Mouse (Mus musculus) T-helper 17 cell (primary cell): ENCODE data around the gene Csnk2a2.

Experiments
- in situ Hi-C, 2 experiments: fragments of 300-600 bp; cut with MboI, MseI; formaldehyde crosslinking; loops; 1 replicate in 1 of 2; 2 replicates in 1 of 2; pipeline ENCODE4 v1.15.1; 2025; ENCODE audit warnings: high pct_unique_total_duplicates in 2 of 2

Gene Csnk2a2

DNA sequence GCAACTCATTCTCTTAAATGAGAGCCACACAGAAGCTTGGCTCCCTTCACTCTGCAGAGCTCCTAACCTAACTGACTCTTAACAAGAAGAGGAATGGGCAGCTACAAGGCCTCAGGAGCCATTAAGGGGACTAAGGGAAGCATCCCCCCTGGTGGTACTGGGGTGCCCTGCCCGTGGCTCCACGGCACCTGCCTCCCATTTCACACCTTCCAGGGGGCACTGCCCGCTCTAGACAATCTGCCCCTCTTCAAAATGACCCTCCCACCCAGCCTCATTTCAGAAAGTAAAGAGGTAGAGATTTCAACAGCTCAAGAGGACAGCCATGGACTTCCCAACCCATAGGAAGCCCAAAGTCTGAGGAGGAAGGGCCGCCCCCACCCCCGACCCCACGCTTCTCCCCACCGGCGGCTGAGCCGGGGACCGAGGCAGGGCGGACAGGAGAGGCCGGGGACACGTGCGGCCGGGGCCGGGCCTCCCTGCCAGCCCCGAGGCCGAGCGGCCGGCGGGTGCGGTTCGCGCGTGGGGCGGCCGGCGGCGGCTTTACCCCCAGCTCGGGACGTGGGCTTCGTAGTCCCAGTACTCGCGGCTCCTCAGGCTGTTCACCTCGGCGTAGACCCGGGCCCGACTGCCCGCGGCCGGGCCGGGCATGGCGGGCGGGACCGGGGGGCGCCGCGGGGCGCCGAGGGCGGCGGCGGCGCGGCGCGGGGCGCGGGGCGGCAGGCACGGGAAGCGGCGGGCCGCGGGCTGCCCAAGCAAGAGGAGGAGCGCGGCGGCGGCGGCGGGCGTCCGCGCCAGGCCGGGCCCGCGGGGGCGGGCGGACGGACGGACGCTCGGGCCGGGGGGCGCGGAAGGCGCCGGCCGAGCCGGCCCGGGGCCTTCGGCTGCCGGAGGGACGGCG is 1.8 kb downstream of the Csnk2a2 start:
- in situ Hi-C loops: no loop called here

- in situ Hi-C loops: loop anchor here in 1 of 2 experiments (25.0 kb wide), 1 partner anchor 267 kb away; no protein-coding TSS in a partner anchor
These were observed 19.8 kb downstream of the Csnk2a2 start for GRCm38 (mm10) chr8:95470008-95470407.

DNA sequence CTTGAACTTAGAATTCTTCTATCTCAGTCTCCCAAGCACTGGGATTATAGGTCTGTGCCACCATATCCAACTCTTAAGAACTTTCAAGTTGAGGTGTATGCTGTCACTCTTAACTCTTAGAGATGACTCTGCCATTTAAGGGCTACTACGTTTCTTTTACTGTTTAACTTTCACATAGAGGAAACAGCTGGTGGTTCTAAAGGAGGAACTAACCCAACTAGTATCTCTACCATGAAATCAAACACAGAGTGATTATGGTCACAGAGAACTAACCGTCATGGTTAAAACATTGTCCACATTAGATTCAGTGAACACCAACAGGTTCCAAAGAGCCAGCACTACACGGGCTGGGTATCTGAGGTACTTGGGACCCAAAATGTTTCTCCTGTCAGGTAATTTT is 20.8 kb downstream of the Csnk2a2 start:
- in situ Hi-C loops: loop anchor here (10.0 to 25.0 kb wide), 2 partner anchors 266 to 268 kb away; no protein-coding TSS in a partner anchor

DNA sequence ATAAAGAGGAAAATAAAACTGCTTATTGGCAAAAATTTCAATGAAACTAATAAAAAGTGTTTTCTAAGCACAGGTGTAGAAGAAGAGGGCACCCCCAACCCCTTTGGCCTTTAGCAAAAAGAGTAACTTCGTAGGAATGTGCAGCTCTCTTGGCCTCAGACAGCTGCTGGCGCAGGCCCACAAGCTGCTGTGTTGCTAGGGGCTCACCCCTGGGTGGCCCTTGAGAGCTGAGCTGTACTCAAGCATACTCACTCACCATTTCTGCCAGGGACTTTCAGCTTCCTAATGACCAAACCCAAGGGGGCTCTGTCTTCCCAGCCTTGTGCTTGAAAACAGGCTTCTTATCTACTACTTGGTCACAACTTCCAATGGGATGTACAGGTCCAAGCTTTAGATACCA is 23.3 kb downstream of the Csnk2a2 start:
- in situ Hi-C loops: loop anchor here (10.0 to 25.0 kb wide), 2 partner anchors 268 to 271 kb away; no protein-coding TSS in a partner anchor

DNA sequence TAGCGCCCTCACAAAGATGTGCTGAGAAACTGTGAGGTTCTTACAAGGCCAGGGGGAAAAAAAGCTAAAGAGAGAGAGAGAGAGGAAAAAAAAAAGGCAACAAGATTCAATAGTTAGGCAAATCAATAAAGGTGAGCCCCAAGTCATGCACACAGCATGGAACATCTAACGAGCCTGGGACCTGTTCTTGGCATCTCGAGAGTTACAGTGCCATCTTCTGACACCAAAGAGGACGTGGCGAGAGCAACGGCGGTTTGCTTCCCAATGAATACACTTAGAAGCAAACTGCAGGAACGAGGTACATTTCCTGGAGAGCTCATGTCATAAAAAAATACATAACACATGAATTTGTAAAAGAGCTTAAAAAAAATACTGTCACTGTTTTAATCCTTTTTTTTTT is 37.3 kb downstream of the Csnk2a2 start:
- in situ Hi-C loops: loop anchor here in 1 of 2 experiments (25.0 kb wide), 1 partner anchor 285 kb away; no protein-coding TSS in a partner anchor

- in situ Hi-C loops: loop anchor here in 1 of 2 experiments (25.0 kb wide), 1 partner anchor 287 kb away; no protein-coding TSS in a partner anchor
These were observed 39.6 kb downstream of the Csnk2a2 start for GRCm38 (mm10) chr8:95450271-95450670.

GRCm38 (mm10) chr8:95447661-95448060 is 42.2 kb downstream of the Csnk2a2 start:
- in situ Hi-C loops: no loop called here

DNA sequence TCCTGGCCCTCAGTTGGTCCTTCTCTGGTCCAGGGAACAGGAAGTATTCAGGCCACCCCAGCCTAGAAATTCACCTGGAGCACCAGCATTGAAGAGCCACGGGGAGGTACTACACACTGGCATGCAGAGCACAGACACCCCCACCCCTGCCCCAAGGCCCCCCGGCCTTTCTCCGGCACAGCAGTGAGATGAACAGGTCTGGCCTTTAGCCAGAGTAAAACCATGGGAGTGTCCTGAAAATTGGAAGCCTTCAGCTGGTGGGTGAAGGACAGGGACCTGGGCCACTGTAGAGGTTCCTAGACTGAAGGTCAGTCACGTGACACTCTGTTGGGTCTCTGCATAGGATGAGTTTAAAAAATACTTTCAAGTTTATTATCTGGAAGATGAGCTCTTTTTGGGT is 44.8 kb downstream of the Csnk2a2 start:
- in situ Hi-C loops: no loop called here

GRCm38 (mm10) chr8:95441491-95442039 is 48.3 kb downstream of the Csnk2a2 start:
- in situ Hi-C loops: no loop called here

DNA sequence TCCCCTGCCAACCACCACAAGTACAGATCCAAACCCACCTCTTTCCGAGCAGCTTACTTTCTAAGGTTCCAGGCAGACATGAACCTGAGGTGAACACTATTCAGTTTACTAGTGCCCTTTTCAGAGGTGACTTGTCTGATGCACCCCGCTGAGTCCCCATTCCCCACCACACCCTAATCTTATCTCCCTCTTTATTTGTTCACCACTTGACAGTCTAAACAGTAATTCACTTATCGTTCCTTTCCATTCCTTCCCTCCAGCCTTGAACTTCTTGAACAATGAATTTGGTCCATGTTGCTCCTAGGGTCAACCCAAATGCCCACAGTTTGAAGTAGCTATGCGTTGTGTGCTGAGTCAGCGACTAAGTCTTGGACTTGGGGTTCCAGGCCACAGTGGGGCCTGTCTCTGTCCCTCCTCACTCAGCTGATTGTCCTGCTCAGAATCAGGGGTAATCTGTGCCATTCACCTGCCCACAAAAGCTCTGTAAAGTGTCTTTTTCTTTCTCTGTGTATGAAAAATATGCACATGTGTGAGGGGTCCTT is 49.6 kb downstream of the Csnk2a2 start:
- in situ Hi-C loops: no loop called here

DNA sequence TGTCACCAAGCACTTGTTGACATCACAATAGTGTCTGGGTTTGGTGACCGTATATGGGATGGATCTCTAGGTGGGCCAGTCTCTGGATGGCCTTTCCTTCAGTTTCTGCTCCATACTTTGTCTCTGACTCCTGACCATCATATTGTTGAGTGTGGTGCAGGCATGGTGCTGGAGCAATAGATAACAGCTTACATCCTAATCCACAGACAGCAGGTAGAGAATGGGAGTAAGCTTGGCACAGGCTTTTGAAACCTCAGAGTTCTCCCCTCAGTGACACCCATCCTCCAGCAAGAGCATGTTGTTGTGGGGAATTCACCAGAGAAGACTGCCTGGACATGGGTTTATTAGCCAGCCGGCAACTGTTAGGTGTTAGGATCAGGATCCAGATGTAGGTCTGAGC is 50.4 kb downstream of the Csnk2a2 start:
- in situ Hi-C loops: loop anchor here in 1 of 2 experiments (10.0 kb wide), 1 partner anchor 195 kb away; the partner anchor contains the start of gene Gins3

DNA sequence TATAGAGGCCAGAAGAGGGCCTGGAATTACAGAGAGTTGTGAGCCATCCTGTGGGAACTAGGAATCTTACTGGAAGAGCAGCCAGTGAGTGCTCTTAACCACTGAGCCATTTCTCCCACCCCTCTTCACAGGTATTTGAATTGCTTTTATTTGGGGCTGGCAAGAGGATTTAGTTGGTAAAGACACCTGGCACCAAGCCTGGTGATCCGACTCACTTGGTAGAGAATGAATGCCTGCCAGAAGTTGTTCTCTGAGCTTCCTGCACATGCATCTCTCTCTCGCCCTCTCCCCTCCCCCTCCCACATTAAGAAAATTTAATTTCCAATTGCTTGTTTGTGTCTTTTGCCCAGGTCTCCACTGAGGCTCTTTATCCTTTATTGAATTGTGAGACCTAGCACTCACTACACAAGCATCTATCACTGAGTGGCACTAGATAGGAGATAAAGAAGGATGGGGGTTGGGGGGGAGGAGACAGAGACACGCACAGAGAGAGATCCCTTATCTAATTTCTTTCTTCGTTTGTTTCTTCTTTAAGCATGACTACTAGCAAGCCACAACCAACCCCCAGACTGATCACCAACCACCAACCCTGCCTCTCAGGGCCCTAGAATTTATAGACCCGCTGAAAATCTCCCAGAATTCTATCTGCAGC is 52.4 kb downstream of the Csnk2a2 start:
- in situ Hi-C loops: loop anchor here in 1 of 2 experiments (10.0 kb wide), 1 partner anchor 197 kb away; the partner anchor contains the start of gene Gins3

DNA sequence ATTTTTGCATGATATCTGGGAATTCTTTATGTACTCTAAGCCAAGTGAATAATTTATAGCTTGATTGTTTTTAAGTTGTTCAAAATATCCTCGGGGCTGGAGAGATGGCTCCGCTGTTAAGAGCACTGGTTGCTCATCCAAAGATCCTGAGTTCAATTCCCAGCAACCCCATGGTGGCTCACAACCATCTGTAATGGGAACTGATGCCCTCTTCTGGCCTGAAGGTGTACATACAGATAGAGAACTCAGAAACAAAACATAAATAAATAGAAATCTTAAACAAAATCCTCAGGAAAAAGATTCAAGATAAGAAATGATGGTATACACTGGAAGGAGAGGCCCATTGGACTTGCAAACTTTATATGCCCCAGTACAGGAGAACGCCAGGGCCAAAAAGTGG is 53.9 kb downstream of the Csnk2a2 start:
- in situ Hi-C loops: loop anchor here in 1 of 2 experiments (10.0 kb wide), 1 partner anchor 199 kb away; the partner anchor contains the start of gene Gins3

DNA sequence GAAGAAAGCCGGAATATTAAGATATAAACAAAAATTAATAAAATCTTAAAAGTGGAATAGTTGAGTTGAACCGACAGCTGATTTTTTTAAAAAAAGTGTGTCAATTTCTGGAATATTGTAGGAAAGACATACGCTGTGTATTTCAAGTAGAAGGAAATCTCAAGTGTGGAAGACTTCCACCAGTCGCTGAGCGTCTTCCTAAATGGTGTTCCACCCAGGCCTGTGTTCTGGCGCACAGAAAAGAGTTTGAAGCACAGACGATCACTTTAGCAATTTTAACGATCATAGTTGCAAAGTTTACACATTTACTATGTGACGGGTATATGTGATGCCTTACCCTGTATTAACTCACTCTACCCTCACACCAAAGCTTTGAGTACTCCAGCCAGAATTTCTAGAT is 54.4 kb downstream of the Csnk2a2 start:
- in situ Hi-C loops: loop anchor here in 1 of 2 experiments (10.0 kb wide), 1 partner anchor 199 kb away; the partner anchor contains the start of gene Gins3

DNA sequence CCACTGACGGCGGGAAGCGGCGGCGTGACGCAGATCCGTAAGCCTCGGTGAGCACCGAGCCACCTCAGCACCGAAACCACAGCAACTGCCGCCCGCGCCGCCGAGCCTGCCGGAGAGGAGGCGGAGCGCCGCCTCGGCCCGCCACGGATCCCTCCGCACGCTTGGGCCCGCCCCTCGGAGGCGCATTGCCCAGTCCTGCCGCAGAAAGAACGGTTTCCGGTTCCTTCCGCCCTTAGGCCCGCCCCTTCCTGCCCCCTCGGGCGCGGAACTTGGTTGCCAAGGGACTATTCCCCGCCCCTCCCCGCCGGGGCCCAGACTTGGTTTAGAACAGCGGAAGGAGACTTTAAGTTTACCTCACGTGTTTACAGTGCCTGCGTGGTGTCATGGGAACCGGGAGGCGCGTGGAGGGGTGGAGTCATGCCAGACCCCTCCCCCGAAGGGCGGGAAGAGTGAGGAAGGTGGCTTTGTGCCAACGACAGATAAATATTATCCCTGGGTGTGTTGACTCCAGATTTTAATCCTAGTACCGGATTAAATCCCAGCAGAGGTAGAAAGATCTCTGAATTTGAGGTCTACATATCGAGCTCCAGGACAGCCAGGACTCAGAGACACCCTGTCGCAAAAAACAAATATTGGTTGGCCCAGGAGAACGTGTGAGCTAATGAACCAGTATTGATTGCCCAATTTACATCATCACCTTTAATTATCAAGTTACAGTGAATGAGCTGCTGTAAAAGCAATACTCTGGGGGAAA is 55.0 kb downstream of the Csnk2a2 start, which contains the start of gene Cfap20:
Gene Cfap20 (minus strand): TSS at position 184 of the 754 bp plus-strand sequence.
- in situ Hi-C loops: loop anchor here in 1 of 2 experiments (10.0 kb wide), 1 partner anchor 200 kb away; the partner anchor contains the start of gene Gins3

DNA sequence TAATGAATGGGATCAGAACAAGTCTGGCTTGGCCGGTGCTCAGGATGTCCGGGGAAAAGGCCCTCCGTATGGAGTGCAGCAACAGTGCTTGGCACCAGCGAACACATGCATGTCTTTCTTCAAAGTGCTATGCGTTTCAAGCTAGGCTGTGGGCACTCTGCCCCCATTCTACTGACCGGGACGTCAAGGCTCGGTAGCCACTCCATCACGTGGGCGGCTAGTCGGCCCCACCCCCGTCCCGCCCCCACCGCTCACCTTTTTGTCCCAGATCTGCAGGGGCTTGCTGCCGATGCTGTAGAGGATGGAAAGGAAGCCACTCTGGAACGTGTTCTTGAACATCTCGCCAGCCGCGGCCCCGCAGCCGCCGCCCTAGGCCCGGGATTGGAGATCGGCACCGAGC is 55.6 kb downstream of the Csnk2a2 start:
- in situ Hi-C loops: loop anchor here in 1 of 2 experiments (10.0 kb wide), 1 partner anchor 201 kb away; the partner anchor contains the start of gene Gins3

DNA sequence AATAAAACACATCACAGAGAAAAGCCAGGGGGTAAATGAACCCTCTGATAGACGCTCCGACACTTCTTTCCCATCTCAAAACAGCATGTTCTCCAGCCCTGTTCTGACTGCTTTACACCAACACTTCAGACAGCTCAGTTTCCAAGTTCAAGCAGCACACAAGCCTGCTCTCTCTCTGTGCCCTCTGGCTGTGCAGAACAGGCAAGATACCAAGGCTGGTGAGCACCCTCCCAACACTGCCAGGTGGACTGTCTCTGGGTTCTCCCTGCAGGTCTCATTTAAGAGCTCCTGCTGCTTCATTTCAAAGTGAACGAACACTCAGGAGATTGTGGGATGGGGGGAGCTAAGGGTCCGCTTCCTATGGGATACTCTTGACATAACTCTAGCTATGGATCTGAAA is 56.7 kb downstream of the Csnk2a2 start:
- in situ Hi-C loops: loop anchor here in 1 of 2 experiments (10.0 kb wide), 1 partner anchor 202 kb away; the partner anchor contains the start of gene Gins3

DNA sequence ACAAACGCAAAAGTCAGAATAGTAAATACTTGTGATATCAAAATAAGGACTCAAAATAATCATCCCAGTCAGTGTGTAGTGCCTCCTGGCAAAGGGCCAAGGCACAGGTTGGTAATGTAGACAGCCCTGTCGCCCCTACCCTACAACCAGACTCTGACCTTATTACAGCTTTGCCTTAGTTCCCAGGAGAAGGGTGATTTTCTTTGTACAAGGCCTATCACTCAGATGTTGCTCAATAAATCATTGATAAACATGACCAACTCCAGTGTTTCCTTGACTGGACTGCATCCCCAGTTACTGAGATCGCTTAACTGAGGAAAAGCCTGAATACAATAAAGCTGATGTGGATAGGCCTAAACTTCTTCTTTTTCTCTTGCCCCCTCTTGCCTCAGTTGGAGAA is 57.4 kb downstream of the Csnk2a2 start:
- in situ Hi-C loops: loop anchor here in 1 of 2 experiments (10.0 kb wide), 1 partner anchor 202 kb away; the partner anchor contains the start of gene Gins3

DNA sequence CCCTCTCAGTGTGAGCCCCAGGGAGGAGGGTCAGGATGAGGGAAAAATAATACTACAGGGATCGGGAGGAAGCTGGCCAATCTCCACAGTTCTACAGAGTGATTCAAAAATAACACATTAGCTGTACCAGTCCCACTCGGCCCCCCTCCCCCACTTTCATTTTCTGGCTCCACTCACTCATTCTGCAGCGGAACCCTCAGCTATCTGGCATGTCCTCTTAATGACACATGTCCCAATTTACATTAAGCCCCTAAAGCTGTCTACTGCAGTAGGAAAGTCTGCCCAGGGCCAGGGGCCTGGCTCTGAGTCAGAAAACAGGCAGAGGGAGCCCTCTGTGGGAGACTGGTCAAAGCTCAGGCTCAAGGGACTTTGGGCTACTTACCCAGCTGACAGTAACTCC is 59.9 kb downstream of the Csnk2a2 start:
- in situ Hi-C loops: loop anchor here (5.0 to 10.0 kb wide), 4 partner anchors 43 to 455 kb away; partner anchors contain the start of genes Adgrg1 (in 1 of the 2), Gins3 (in 1 of the 2), Usb1 (in 1 of the 2) and Zfp319 (in 1 of the 2)
